43 mouse cellular contexts compared by ENCODE assay signal in genomic region chr2:172238220-172238619, GRCm38 (mm10). TPM values are rescaled to one million over a fixed set of nuclear protein-coding genes. Genes with fewer than 3 reads are reported as not detected.
"Had no signal": no experiment of that assay in that cellular context is flagged by ENCODE, and none has a peak within 500 bp of the region (broad histone marks: within the 10 kb centered on the region; RNA-seq: fewer than 3 reads in every experiment).

No protein-coding gene starts in this region.

- H3K27ac ChIP-seq: heart, embryonic 13.5 days; heart, embryonic 15.5 days; hindbrain, embryonic 10.5 days; hindbrain, embryonic 12.5 days; hindbrain, embryonic 14.5 days; hindbrain, embryonic 15.5 days; hindbrain, postnatal 0 days; intestine, embryonic 15.5 days; kidney, embryonic 15.5 days; kidney, postnatal 0 days; layer of hippocampus, adult 2 months; left cerebral cortex, adult 2 months had no signal

- H3K9ac ChIP-seq: heart, embryonic 12.5 days; heart, embryonic 13.5 days; heart, embryonic 15.5 days; hindbrain, embryonic 12.5 days; hindbrain, embryonic 14.5 days; hindbrain, embryonic 15.5 days; intestine, embryonic 15.5 days; kidney, embryonic 15.5 days had no signal

- H3K4me2 ChIP-seq: heart, embryonic 11.5 days; heart, embryonic 12.5 days; heart, embryonic 13.5 days; heart, embryonic 15.5 days; hindbrain, embryonic 12.5 days; hindbrain, embryonic 14.5 days; hindbrain, embryonic 15.5 days; intestine, embryonic 15.5 days; kidney, embryonic 15.5 days had no signal

- H3K9me3 ChIP-seq: heart, embryonic 12.5 days; heart, embryonic 13.5 days; heart, embryonic 15.5 days; hindbrain, embryonic 10.5 days; hindbrain, embryonic 12.5 days; hindbrain, embryonic 15.5 days; intestine, embryonic 15.5 days; kidney, embryonic 15.5 days had no signal

- H3K4me3 ChIP-seq: heart, embryonic 12.5 days; heart, embryonic 13.5 days; heart, embryonic 15.5 days; hindbrain, embryonic 10.5 days; hindbrain, embryonic 12.5 days; hindbrain, embryonic 15.5 days; intestine, embryonic 15.5 days; kidney, embryonic 15.5 days; layer of hippocampus, adult 2 months; left cerebral cortex, adult 2 months had no signal

- DNase-seq: heart, postnatal 10 days; heart, postnatal 14 days; heart, postnatal 36 days; heart, postnatal 4 days; kidney, adult 11 months; kidney, adult 18-20 months; kidney, adult 2 months; kidney, adult 8-10 months; kidney, adult 9 months; kidney, postnatal 10 days; kidney, postnatal 14 days; kidney, postnatal 25 days; kidney, postnatal 36 days; kidney, postnatal 4 days; layer of hippocampus, postnatal 36 days had no signal

- H3K27me3 ChIP-seq: heart, embryonic 12.5 days; heart, embryonic 13.5 days; heart, embryonic 15.5 days; hindbrain, embryonic 12.5 days; intestine, embryonic 15.5 days; kidney, embryonic 15.5 days had no signal

- ATAC-seq: hindbrain, embryonic 16.5 days; hindbrain, postnatal 0 days; inflammation-experienced regulatory T-cells, adult 6 months; intestine, embryonic 15.5 days; intestine, embryonic 16.5 days; intestine, postnatal 0 days had no signal

- H3K36me3 ChIP-seq: heart, embryonic 12.5 days; heart, embryonic 13.5 days; heart, embryonic 15.5 days; hindbrain, embryonic 10.5 days; hindbrain, embryonic 12.5 days; hindbrain, embryonic 15.5 days; intestine, embryonic 15.5 days; kidney, embryonic 15.5 days had no signal

- H3K4me1 ChIP-seq: heart, embryonic 12.5 days; heart, embryonic 13.5 days; heart, embryonic 15.5 days; hindbrain, embryonic 10.5 days; hindbrain, embryonic 12.5 days; hindbrain, embryonic 15.5 days; intestine, embryonic 15.5 days; kidney, embryonic 15.5 days had no signal

RNA-seq across cellular contexts. Expression of gene Mc3r, which starts 10.1 kb away (rescaled TPM):
- total RNA-seq: heart, postnatal 10 days; heart, postnatal 14 days; heart, postnatal 25 days; heart, postnatal 36 days; heart, postnatal 4 days; hematopoietic stem cell, adult 5-6 weeks; layer of hippocampus, adult 2 months; layer of hippocampus, postnatal 36 days had no signal
- polyA plus RNA-seq: heart, embryonic 12.5 days; heart, embryonic 13.5 days; heart, embryonic 14.5 days; heart, embryonic 15.5 days; heart, embryonic 16.5 days; heart, postnatal 0 days; hindbrain, embryonic 10.5 days; hindbrain, embryonic 11.5 days; hindbrain, embryonic 12.5 days; inflammation-experienced regulatory T-cells, adult 6 months; intestine, embryonic 14.5 days; intestine, embryonic 15.5 days; intestine, embryonic 16.5 days; intestine, postnatal 0 days; kidney, adult 2 months; kidney, embryonic 14.5 days; kidney, embryonic 15.5 days; kidney, embryonic 16.5 days; kidney, postnatal 0 days; large intestine, adult 2 months had no signal
